Mouse (Mus musculus): Measurements from ENCODE around the gene Ppp1r21. TPM values are rescaled to one million over a fixed set of nuclear protein-coding genes. Genes with fewer than 3 reads are reported as not detected.

Gene Ppp1r21
- polyA plus RNA-seq, 1 experiment from 2014 or later, result 8.7 TPM

- Histone ChIP-seq H3K4me1 (replicated peaks) (peaks cover 13% of the 10 kb centered on the region), H3K27ac (peak overlapping the region; percentile 57; the same call in 1 of the 2 replicates), H3K9me3 (replicated peaks) (no peaks in the 10 kb centered on the region), H3K4me2 (peak overlapping the region; percentile 82), H3K4me3 (peak overlapping the region; percentile 69), H3K9ac (peak overlapping the region; percentile 75), H3K36me3 (no peaks in the 10 kb centered on the region), H3K27me3 (no peaks in the 10 kb centered on the region)
- no peak for ATAC-seq (replicated peaks; ENCODE audit: insufficient number of reproducible peaks, insufficient read depth, low FRiP score, low read depth)
- WGBS, result 9% methylated on average over 11 of the region's 11 CpGs
These were observed 749 bp downstream of the Ppp1r21 start for GRCm38 (mm10) chr17:88530667-88531066.

- Histone ChIP-seq H3K9ac (no peak overlapping the region), H3K27ac (no peak overlapping the region), H3K4me2 (peak overlapping the region; percentile 82; the same call in 1 of the 2 replicates), H3K4me3 (peak overlapping the region; percentile 69; the same call in 1 of the 2 replicates), H3K9me3 (replicated peaks) (no peaks in the 10 kb centered on the region), H3K4me1 (replicated peaks) (peaks cover 13% of the 10 kb centered on the region), H3K27me3 (no peaks in the 10 kb centered on the region), H3K36me3 (no peaks in the 10 kb centered on the region)
- 52% methylated on average over 6 of the region's 6 CpGs for WGBS
- ATAC-seq (replicated peaks; ENCODE audit: insufficient number of reproducible peaks, insufficient read depth, low FRiP score, low read depth), result no peak
These were observed 1.3 kb downstream of the Ppp1r21 start for GRCm38 (mm10) chr17:88531176-88531575.

- Histone ChIP-seq H3K4me3 (no peak overlapping the region), H3K4me1 (replicated peaks) (no peaks in the 10 kb centered on the region), H3K27me3 (no peaks in the 10 kb centered on the region), H3K27ac (no peak overlapping the region), H3K9me3 (replicated peaks) (no peaks in the 10 kb centered on the region), H3K36me3 (no peaks in the 10 kb centered on the region), H3K4me2 (no peak overlapping the region), H3K9ac (no peak overlapping the region)
- 82% methylated on average over 8 of the region's 8 CpGs for WGBS
- ATAC-seq (replicated peaks; ENCODE audit: insufficient number of reproducible peaks, insufficient read depth, low FRiP score, low read depth), result no peak
These were observed 8.0 kb downstream of the Ppp1r21 start for GRCm38 (mm10) chr17:88537842-88538430.

- 61% methylated on average over 15 of the region's 15 CpGs for WGBS
- Histone ChIP-seq H3K9me3 (replicated peaks) (no peaks in the 10 kb centered on the region), H3K36me3 (peaks cover 15% of the 10 kb centered on the region), H3K4me1 (replicated peaks) (no peaks in the 10 kb centered on the region), H3K4me3 (no peak overlapping the region), H3K27me3 (no peaks in the 10 kb centered on the region), H3K4me2 (no peak overlapping the region), H3K9ac (no peak overlapping the region), H3K27ac (no peak overlapping the region)
- ATAC-seq (replicated peaks; ENCODE audit: insufficient number of reproducible peaks, insufficient read depth, low FRiP score, low read depth), result no peak
These were observed 13.0 kb downstream of the Ppp1r21 start for GRCm38 (mm10) chr17:88542771-88543416.

- H3K4me1 ChIP-seq (replicated peaks), result no peaks in the 10 kb centered on the region
- H3K9me3 ChIP-seq (replicated peaks), result no peaks in the 10 kb centered on the region
- H3K4me3 ChIP-seq, result no peak overlapping the region
- H3K27ac ChIP-seq, result no peak overlapping the region
- no peaks in the 10 kb centered on the region for H3K27me3 ChIP-seq
- H3K4me2 ChIP-seq, result no peak overlapping the region
- H3K36me3 ChIP-seq, result peaks cover 15% of the 10 kb centered on the region
- 60% methylated on average over 3 of the region's 3 CpGs for WGBS
- ATAC-seq (replicated peaks; ENCODE audit: insufficient number of reproducible peaks, insufficient read depth, low FRiP score, low read depth), result no peak
- no peak overlapping the region for H3K9ac ChIP-seq
These were observed 13.5 kb downstream of the Ppp1r21 start for GRCm38 (mm10) chr17:88543417-88543782.

GRCm38 (mm10) chr17:88545217-88545784 lies 15.4 kb downstream of the Ppp1r21 start:
- Histone ChIP-seq H3K9ac (no peak overlapping the region), H3K4me3 (no peak overlapping the region), H3K27ac (no peak overlapping the region), H3K27me3 (no peaks in the 10 kb centered on the region), H3K4me2 (no peak overlapping the region), H3K4me1 (replicated peaks) (no peaks in the 10 kb centered on the region; the same call in 1 of the 2 replicates), H3K9me3 (replicated peaks) (no peaks in the 10 kb centered on the region), H3K36me3 (peaks cover 15% of the 10 kb centered on the region)
- no peak for ATAC-seq (replicated peaks; ENCODE audit: insufficient number of reproducible peaks, insufficient read depth, low FRiP score, low read depth)
- 79% methylated on average over 15 of the region's 15 CpGs for WGBS

GRCm38 (mm10) chr17:88546745-88547144 lies 16.8 kb downstream of the Ppp1r21 start:
- Histone ChIP-seq H3K4me3 (no peak overlapping the region), H3K27ac (no peak overlapping the region), H3K36me3 (peaks cover 15% of the 10 kb centered on the region), H3K9ac (no peak overlapping the region), H3K4me1 (replicated peaks) (peaks cover 4% of the 10 kb centered on the region; the same call in 1 of the 2 replicates), H3K9me3 (replicated peaks) (no peaks in the 10 kb centered on the region), H3K4me2 (no peak overlapping the region), H3K27me3 (no peaks in the 10 kb centered on the region)
- 88% methylated on average over 4 of the region's 4 CpGs for WGBS
- no peak for ATAC-seq (replicated peaks; ENCODE audit: insufficient number of reproducible peaks, insufficient read depth, low FRiP score, low read depth)

GRCm38 (mm10) chr17:88549411-88550191 lies 19.7 kb downstream of the Ppp1r21 start:
- no peaks in the 10 kb centered on the region for H3K27me3 ChIP-seq
- ATAC-seq (replicated peaks; ENCODE audit: insufficient number of reproducible peaks, insufficient read depth, low FRiP score, low read depth), result no peak
- WGBS, result 61% methylated on average over 24 of the region's 24 CpGs

GRCm38 (mm10) chr17:88550351-88550750 lies 20.4 kb downstream of the Ppp1r21 start:
- Histone ChIP-seq H3K9ac (no peak overlapping the region), H3K4me1 (replicated peaks) (peaks cover 9% of the 10 kb centered on the region), H3K9me3 (replicated peaks) (no peaks in the 10 kb centered on the region), H3K27ac (no peak overlapping the region), H3K27me3 (no peaks in the 10 kb centered on the region), H3K4me3 (no peak overlapping the region), H3K36me3 (peaks cover 10% of the 10 kb centered on the region), H3K4me2 (no peak overlapping the region)
- no peak for ATAC-seq (replicated peaks; ENCODE audit: insufficient number of reproducible peaks, insufficient read depth, low FRiP score, low read depth)
- WGBS, result 73% methylated on average over 5 of the region's 5 CpGs

More at GRCm38 (mm10) chr17:88549411-88550191, 19.7 kb downstream of the Ppp1r21 start:
- no peak overlapping the region for H3K27ac ChIP-seq
- peaks cover 12% of the 10 kb centered on the region for H3K36me3 ChIP-seq
- H3K4me2 ChIP-seq, result no peak overlapping the region
- H3K9ac ChIP-seq, result no peak overlapping the region
- peaks cover 9% of the 10 kb centered on the region for H3K4me1 ChIP-seq (replicated peaks)
- H3K9me3 ChIP-seq (replicated peaks), result no peaks in the 10 kb centered on the region
- no peak overlapping the region for H3K4me3 ChIP-seq

GRCm38 (mm10) chr17:88550981-88551940 lies 21.3 kb downstream of the Ppp1r21 start:
- peak overlapping the region; percentile 7; the same call in 1 of the 2 replicates for H3K27ac ChIP-seq
- ATAC-seq (replicated peaks; ENCODE audit: insufficient number of reproducible peaks, insufficient read depth, low FRiP score, low read depth), result no peak

More at GRCm38 (mm10) chr17:88550981-88551940, 21.3 kb downstream of the Ppp1r21 start:
- Histone ChIP-seq H3K4me2 (no peak overlapping the region), H3K9ac (no peak overlapping the region), H3K27me3 (no peaks in the 10 kb centered on the region), H3K9me3 (replicated peaks) (no peaks in the 10 kb centered on the region), H3K4me3 (no peak overlapping the region), H3K36me3 (peaks cover 17% of the 10 kb centered on the region), H3K4me1 (replicated peaks) (peaks cover 9% of the 10 kb centered on the region)
- 54% methylated on average over 10 of the region's 10 CpGs for WGBS
